Mouse (Mus musculus): ENCODE measurements around the gene Dkk2.

DNA sequence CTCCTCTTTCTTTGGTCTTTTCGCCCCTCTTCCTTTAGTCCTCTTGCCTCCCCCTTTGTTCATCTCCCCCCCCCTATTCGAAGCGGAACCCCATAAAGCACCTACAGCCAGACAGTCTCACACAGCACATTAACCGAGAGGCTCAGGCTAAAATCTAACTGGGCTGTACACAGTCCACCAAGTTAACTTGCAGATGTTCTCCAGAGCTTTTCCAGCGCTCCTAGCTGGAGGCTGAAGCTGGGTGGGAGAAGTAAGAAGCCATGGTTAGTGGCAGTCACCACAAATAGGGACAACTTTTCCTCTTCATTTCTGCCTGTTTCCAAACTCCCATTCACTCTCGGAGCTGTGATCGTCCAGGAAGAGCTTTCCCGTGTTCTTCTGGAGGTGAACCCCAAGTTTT lies 412 bp upstream of the Dkk2 start:
- no peak for TF ChIP-seq CTCF (IDR thresholded peaks at IDR 0.05; ENCODE audit: low read depth, low read length)
- TF ChIP-seq POLR2A (IDR thresholded peaks at IDR 0.05; ENCODE audit: borderline replicate concordance, low read depth, low read length), result no peak
